Mouse (Mus musculus) bone marrow macrophage, adult 2 months (primary cell): ENCODE measurements around the gene Ugt1a6b. TPM values are rescaled to one million over a fixed set of nuclear protein-coding genes. Genes with fewer than 3 reads are reported as not detected.
"Not testable (repeated sequence)": the region's sequence is repeated elsewhere in the genome, so short reads cannot be mapped to it uniquely, and the experiment has no call there.

ENCODE experiments used
- H3K27ac ChIP-seq: 2 replicates; pipeline ENCODE4 v1.5.1; 2012; ENCODE audit warnings: low read depth, low read length; ENCODE audit not compliant: insufficient read depth
- H3K4me1 ChIP-seq: 2 replicates; pipeline ENCODE4 v1.6.1; 2012; ENCODE audit warnings: low read length; ENCODE audit not compliant: control insufficient read depth, insufficient read depth
- H3K4me3 ChIP-seq: 2 replicates; pipeline ENCODE4 v1.5.1; 2012; ENCODE audit warnings: mild to moderate bottlenecking, low read length, moderate library complexity; ENCODE audit not compliant: insufficient read depth
- CTCF ChIP-seq: IDR thresholded peaks from 2 replicates; pipeline ENCODE4 v1.5.1; 2012; ENCODE audit warnings: low read depth, mild to moderate bottlenecking, low read length, moderate library complexity
- POLR2A ChIP-seq: IDR thresholded peaks from 2 replicates; pipeline ENCODE4 v1.6.1; 2012; ENCODE audit warnings: mild to moderate bottlenecking, low read depth, low read length, borderline replicate concordance
- polyA plus RNA-seq: library from polyadenylated mRNA; stranded (reverse); fragments of >200 nt; gene quantifications from 2 replicates; pipeline ENCODE4 v1.2.4, GENCODE M21; 2012; ENCODE audit not compliant: missing spikeins, insufficient read depth, insufficient read length

The Ugt1a6b gene
- polyA plus RNA-seq: 23.8 and 25.2 TPM in 2 replicates

GRCm38 (mm10) chr1:88103019-88103418 lies at the start of gene Ugt1a6b:
Gene Ugt1a6b, plus strand, starts transcription at chr1:88103252.
- Histone ChIP-seq H3K4me1 (peaks cover 58% of the 10 kb centered on the region), H3K27ac (peak within 1 kb of the TSS; percentile 22)
- not testable (repeated sequence) for H3K4me3 ChIP-seq

GRCm38 (mm10) chr1:88055088-88055487 lies 48.0 kb upstream of the Ugt1a6b start, which contains the start of gene Ugt1a10:
Gene Ugt1a10, plus strand, starts transcription at chr1:88055388.
- TF ChIP-seq POLR2A (no peak), CTCF (no peak)
- no peak within 1 kb of the TSS for H3K27ac ChIP-seq
- no peak within 1 kb of the TSS for H3K4me3 ChIP-seq
- no peaks in the 10 kb centered on the region for H3K4me1 ChIP-seq

GRCm38 (mm10) chr1:88066472-88067102 lies 36.5 kb upstream of the Ugt1a6b start:
- not testable (repeated sequence) for H3K27ac ChIP-seq, H3K4me3 ChIP-seq, H3K4me1 ChIP-seq

- TF ChIP-seq POLR2A (no peak), CTCF (no peak)
- Histone ChIP-seq H3K4me3 (no peak within 1 kb of the TSS), H3K27ac (no peak within 1 kb of the TSS), H3K4me1 (peaks cover 3% of the 10 kb centered on the region; the same call in 1 of the 2 replicates)
Measured at GRCm38 (mm10) chr1:88070495-88070894, 32.6 kb upstream of the Ugt1a6b start, which contains the start of gene Ugt1a9. Gene Ugt1a9, plus strand, starts transcription at chr1:88070800.

GRCm38 (mm10) chr1:88070902-88071301 lies 32.1 kb upstream of the Ugt1a6b start:
- no peak overlapping the region for H3K27ac ChIP-seq
- peaks cover 3% of the 10 kb centered on the region; the same call in 1 of the 2 replicates for H3K4me1 ChIP-seq
- TF ChIP-seq POLR2A (no peak), CTCF (no peak)
- H3K4me3 ChIP-seq: no peak overlapping the region

GRCm38 (mm10) chr1:88074471-88074870 lies 28.6 kb upstream of the Ugt1a6b start:
- TF ChIP-seq CTCF (no peak), POLR2A (no peak)
- H3K27ac ChIP-seq: no peak overlapping the region
- no peak overlapping the region for H3K4me3 ChIP-seq
- H3K4me1 ChIP-seq: peaks cover 14% of the 10 kb centered on the region

GRCm38 (mm10) chr1:88077128-88077527 lies 25.9 kb upstream of the Ugt1a6b start:
- Histone ChIP-seq H3K4me1 (peaks cover 28% of the 10 kb centered on the region), H3K4me3 (no peak overlapping the region), H3K27ac (no peak overlapping the region)
- no peak for TF ChIP-seq POLR2A
- no peak for TF ChIP-seq CTCF

GRCm38 (mm10) chr1:88081670-88082069 lies 21.4 kb upstream of the Ugt1a6b start:
- Histone ChIP-seq H3K4me1 (peaks cover 32% of the 10 kb centered on the region), H3K27ac (peak overlapping the region; percentile 92), H3K4me3 (no peak overlapping the region)
- TF ChIP-seq POLR2A (no peak), CTCF (no peak)

GRCm38 (mm10) chr1:88086125-88086524 lies 16.9 kb upstream of the Ugt1a6b start:
- no peak for TF ChIP-seq CTCF
- TF ChIP-seq POLR2A: no peak
- Histone ChIP-seq H3K4me3 (no peak overlapping the region), H3K4me1 (peaks cover 10% of the 10 kb centered on the region), H3K27ac (no peak overlapping the region)

- H3K27ac ChIP-seq: no peak within 1 kb of the TSS
- H3K4me1 ChIP-seq: peaks cover 6% of the 10 kb centered on the region
- TF ChIP-seq POLR2A (no peak), CTCF (no peak)
- H3K4me3 ChIP-seq: no peak within 1 kb of the TSS
Measured at GRCm38 (mm10) chr1:88087513-88087912, 15.5 kb upstream of the Ugt1a6b start, which contains the start of gene Ugt1a8. Gene Ugt1a8, plus strand, starts transcription at chr1:88087813.
